Mouse (Mus musculus) common myeloid progenitor, adult 5-6 weeks (primary cell): ENCODE measurements at regions not wholly inside any gene's neighbourhood (a gene's known extent, or its start where the extent isn't known, plus 50 kb on each side); places are given as distances from the start of the nearest gene placed in this dataset.
"Not testable (repeated sequence)": the region's sequence is repeated elsewhere in the genome, so short reads cannot be mapped to it uniquely, and the experiment has no call there.

Experiments used
- ATAC-seq: replicated peaks from 2 replicates; pipeline ENCODE4 v1.8.0; 2016; ENCODE audit warnings: low read depth, mild to moderate bottlenecking, moderate TSS enrichment, inconsistent platforms; ENCODE audit not compliant: poor library complexity, severe bottlenecking

- ATAC-seq: no peak
These were observed 362.6 kb downstream of the Rfpl4b start for GRCm38 (mm10) chr10:38458975-38459374.

GRCm38 (mm10) chr10:38458424-38458823 is 363.2 kb downstream of the Rfpl4b start:
- no peak for ATAC-seq

GRCm38 (mm10) chr10:38456786-38457185 is 364.8 kb downstream of the Rfpl4b start:
- ATAC-seq: no peak

- no peak for ATAC-seq
These were observed 372.3 kb downstream of the Rfpl4b start for GRCm38 (mm10) chr10:38449263-38449662.

- ATAC-seq: no peak
These were observed 373.9 kb downstream of the Rfpl4b start for GRCm38 (mm10) chr10:38447706-38448105.

GRCm38 (mm10) chr10:38447256-38447655 is 374.3 kb downstream of the Rfpl4b start:
- ATAC-seq: no peak

GRCm38 (mm10) chr10:38439286-38439685 is 382.3 kb downstream of the Rfpl4b start:
- no peak for ATAC-seq

GRCm38 (mm10) chr10:38436907-38437306 is 384.7 kb downstream of the Rfpl4b start:
- no peak for ATAC-seq

- ATAC-seq: no peak
These were observed 400.0 kb downstream of the Rfpl4b start for GRCm38 (mm10) chr10:38421541-38421940.

- no peak for ATAC-seq
These were observed 401.8 kb downstream of the Rfpl4b start for GRCm38 (mm10) chr10:38419771-38420170.

GRCm38 (mm10) chr10:38383161-38383560 is 438.4 kb downstream of the Rfpl4b start:
- no peak for ATAC-seq

- no peak for ATAC-seq
These were observed 439.7 kb downstream of the Rfpl4b start for GRCm38 (mm10) chr10:38381873-38382296.

- no peak for ATAC-seq
These were observed 441.2 kb downstream of the Rfpl4b start for GRCm38 (mm10) chr10:38380388-38380787.

GRCm38 (mm10) chr10:38366776-38367175 is 454.8 kb downstream of the Rfpl4b start:
- no peak for ATAC-seq

- no peak for ATAC-seq
These were observed 456.7 kb downstream of the Rfpl4b start for GRCm38 (mm10) chr10:38364876-38365275.

GRCm38 (mm10) chr10:38357539-38358232 is 463.9 kb downstream of the Rfpl4b start:
- ATAC-seq: no peak

- no peak for ATAC-seq
These were observed 467.6 kb downstream of the Rfpl4b start for GRCm38 (mm10) chr10:38353973-38354372.

GRCm38 (mm10) chr10:38353526-38353925 is 468.1 kb downstream of the Rfpl4b start:
- ATAC-seq: no peak

- ATAC-seq: not testable (repeated sequence)
These were observed 474.6 kb downstream of the Rfpl4b start for GRCm38 (mm10) chr10:38347029-38347428.

- ATAC-seq: no peak
These were observed 481.0 kb downstream of the Rfpl4b start for GRCm38 (mm10) chr10:38340406-38341175.

- no peak for ATAC-seq
These were observed 512.7 kb downstream of the Rfpl4b start for GRCm38 (mm10) chr10:38308716-38309392.
